Mouse (Mus musculus): ENCODE results near the gene Pramef20.

DNA sequence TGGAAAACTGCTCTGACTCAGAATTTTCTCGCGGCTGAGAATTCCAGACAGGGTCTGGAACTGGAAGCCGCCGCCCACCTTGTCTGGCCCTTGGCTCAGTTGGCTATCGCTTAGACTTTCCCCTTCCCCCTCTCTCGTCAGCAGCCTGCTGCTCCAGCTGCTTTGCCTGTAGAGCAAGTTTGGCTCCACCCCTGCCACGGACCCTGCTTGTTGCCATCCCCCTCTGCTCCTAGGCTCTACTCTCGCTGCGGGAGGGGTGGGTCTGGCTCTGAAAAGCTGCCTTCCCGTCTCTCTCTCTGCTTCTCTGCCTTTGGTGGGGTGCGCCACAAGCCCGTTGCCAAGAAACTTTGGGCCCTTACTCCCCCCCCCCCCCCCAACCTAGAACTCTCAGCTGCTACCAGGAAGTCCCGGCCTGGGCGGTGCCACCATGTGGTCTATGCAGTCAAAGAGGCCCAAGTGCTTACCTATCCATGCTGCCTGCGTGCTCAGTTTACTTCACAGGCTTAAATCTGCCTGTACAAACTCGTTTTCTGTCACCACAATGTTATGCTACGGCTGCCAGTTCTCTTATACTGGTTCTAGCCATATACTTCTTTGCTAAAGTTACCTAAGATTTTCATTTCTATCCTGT is 26.8 kb upstream of the Pramef20 start:
- no peak for TF ChIP-seq CTCF (IDR thresholded peaks at IDR 0.05; ENCODE audit: control insufficient read depth, insufficient read depth, insufficient replicate concordance, low read depth, low read length)
- TF ChIP-seq POLR2A (IDR thresholded peaks at IDR 0.05; ENCODE audit: control insufficient read depth, low read depth, low read length) = 0 out of 2 replicates have a peak, but pooled peaks have one; percentile 16

Measured in testis, adult 2 months (tissue).